Mouse (Mus musculus) embryonic facial prominence, embryonic 15.5 days (tissue): ENCODE results near the gene Gm20388. TPM values are rescaled to one million over a fixed set of nuclear protein-coding genes. Genes with fewer than 3 reads are reported as not detected.

Experiments
- ATAC-seq: fragments of 200-750 bp; cut with Nextera tagmentation; 2 replicates; pipeline ENCODE4 v1.8.0; 2017; ENCODE audit warnings: low read depth, moderate TSS enrichment; ENCODE audit not compliant: insufficient number of reproducible peaks, low FRiP score, low TSS enrichment
- H3K27ac ChIP-seq: fragments of 300-500 bp; sonication (generic); replicated peaks from 2 replicates; pipeline ENCODE4 v1.5.1; 2015; ENCODE audit warnings: mild to moderate bottlenecking, inconsistent platforms
- H3K27me3 ChIP-seq: fragments of 300-500 bp; sonication (generic); 2 replicates; pipeline ENCODE4 v1.6.1; 2015; ENCODE audit warnings: inconsistent platforms
- H3K36me3 ChIP-seq: fragments of 300-500 bp; sonication (generic); 2 replicates; pipeline ENCODE4 v1.6.1; 2015; ENCODE audit warnings: mild to moderate bottlenecking, inconsistent platforms
- H3K4me1 ChIP-seq: fragments of 300-500 bp; sonication (generic); 2 replicates; pipeline ENCODE4 v1.6.1; 2015; ENCODE audit warnings: inconsistent platforms
- H3K4me2 ChIP-seq: fragments of 300-500 bp; sonication (generic); replicated peaks from 2 replicates; pipeline ENCODE4 v1.6.1; 2015; ENCODE audit warnings: mild to moderate bottlenecking, inconsistent platforms
- H3K4me3 ChIP-seq: fragments of 300-500 bp; sonication (generic); replicated peaks from 2 replicates; pipeline ENCODE4 v1.5.1; 2015; ENCODE audit warnings: mild to moderate bottlenecking, inconsistent platforms
- H3K9ac ChIP-seq: fragments of 300-500 bp; sonication (generic); 2 replicates; pipeline ENCODE4 v1.6.1; 2015; ENCODE audit warnings: inconsistent platforms
- H3K9me3 ChIP-seq: fragments of 300-500 bp; sonication (generic); replicated peaks from 2 replicates; pipeline ENCODE4 v1.6.1; 2016; ENCODE audit warnings: inconsistent platforms
- WGBS: fragments of 180-500 bp; shearing (Covaris S2); methylation state at CpG from one replicate; pipeline ENCODE4 v1.1.7; 2015; 5-methylcytosine and 5-hydroxymethylcytosine counted together
- polyA plus RNA-seq: library from polyadenylated mRNA; unstranded; fragments of >200 nt; fragmentation: Nextera tagmentation; extraction: Ambion mirVana; gene quantifications from 2 replicates; pipeline ENCODE4 v1.2.1, GENCODE M21; 2015

Gene Gm20388
- polyA plus RNA-seq, 1 experiment from 2014 or later: 8.0 TPM

GRCm38 (mm10) chr8:122937545-122938053 lies 3027.0 kb downstream of the Gm20388 start:
- 72% methylated on average over 2 of the region's 2 CpGs for WGBS
- H3K27me3 ChIP-seq: no peaks in the 10 kb centered on the region
- ATAC-seq: no peak

GRCm38 (mm10) chr8:122938170-122938569 lies 3027.5 kb downstream of the Gm20388 start:
- no peak overlapping the region for H3K9ac ChIP-seq
- H3K27me3 ChIP-seq: no peaks in the 10 kb centered on the region
- no peak for ATAC-seq
- WGBS: 57% methylated on average over 3 of the region's 3 CpGs
- H3K36me3 ChIP-seq: no peaks in the 10 kb centered on the region
- peaks cover 29% of the 10 kb centered on the region for H3K4me1 ChIP-seq
- H3K4me2 ChIP-seq: no peak overlapping the region
- no peaks in the 10 kb centered on the region for H3K9me3 ChIP-seq
- H3K4me3 ChIP-seq: no peak overlapping the region
- no peak overlapping the region for H3K27ac ChIP-seq

More at GRCm38 (mm10) chr8:122937545-122938053, 3027.0 kb downstream of the Gm20388 start:
- Histone ChIP-seq H3K9me3 (no peaks in the 10 kb centered on the region), H3K4me2 (no peak overlapping the region), H3K9ac (no peak overlapping the region), H3K4me1 (peaks cover 32% of the 10 kb centered on the region), H3K4me3 (no peak overlapping the region), H3K36me3 (no peaks in the 10 kb centered on the region), H3K27ac (no peak overlapping the region)

- Histone ChIP-seq H3K9me3 (no peaks in the 10 kb centered on the region), H3K27ac (no peak overlapping the region), H3K4me2 (no peak overlapping the region), H3K36me3 (no peaks in the 10 kb centered on the region), H3K9ac (no peak overlapping the region), H3K4me1 (peaks cover 29% of the 10 kb centered on the region), H3K27me3 (no peaks in the 10 kb centered on the region), H3K4me3 (no peak overlapping the region)
- 39% methylated on average over 4 of the region's 4 CpGs for WGBS
- ATAC-seq: no peak
These were observed 3027.9 kb downstream of the Gm20388 start for GRCm38 (mm10) chr8:122938591-122938990.

GRCm38 (mm10) chr8:122942803-122943713 lies 3032.4 kb downstream of the Gm20388 start:
- 80% methylated on average over 9 of the region's 9 CpGs for WGBS
- Histone ChIP-seq H3K36me3 (no peaks in the 10 kb centered on the region), H3K4me2 (no peak overlapping the region), H3K4me3 (no peak overlapping the region), H3K27ac (no peak overlapping the region), H3K4me1 (peaks cover 10% of the 10 kb centered on the region), H3K9ac (no peak overlapping the region), H3K27me3 (no peaks in the 10 kb centered on the region), H3K9me3 (no peaks in the 10 kb centered on the region)
- no peak for ATAC-seq

GRCm38 (mm10) chr8:122945775-122946174 lies 3035.1 kb downstream of the Gm20388 start:
- no peak for ATAC-seq
- no peaks in the 10 kb centered on the region for H3K36me3 ChIP-seq
- H3K4me2 ChIP-seq: no peak overlapping the region
- no peak overlapping the region for H3K27ac ChIP-seq
- no peak overlapping the region for H3K9ac ChIP-seq
- H3K9me3 ChIP-seq: no peaks in the 10 kb centered on the region
- WGBS: 72% methylated on average over 2 of the region's 2 CpGs
- H3K27me3 ChIP-seq: no peaks in the 10 kb centered on the region
- no peak overlapping the region for H3K4me3 ChIP-seq
- peaks cover 13% of the 10 kb centered on the region; the same call in 1 of the 2 replicates for H3K4me1 ChIP-seq

GRCm38 (mm10) chr8:122949701-122950100 lies 3039.1 kb downstream of the Gm20388 start:
- H3K4me3 ChIP-seq: no peak overlapping the region
- no peak overlapping the region for H3K27ac ChIP-seq
- 69% methylated on average over 5 of the region's 5 CpGs for WGBS
- H3K27me3 ChIP-seq: no peaks in the 10 kb centered on the region
- no peak for ATAC-seq
- no peaks in the 10 kb centered on the region for H3K9me3 ChIP-seq
- H3K9ac ChIP-seq: no peak overlapping the region
- H3K4me2 ChIP-seq: no peak overlapping the region
- H3K36me3 ChIP-seq: no peaks in the 10 kb centered on the region
- H3K4me1 ChIP-seq: peaks cover 24% of the 10 kb centered on the region

- 84% methylated on average over 5 of the region's 5 CpGs for WGBS
- no peak overlapping the region for H3K9ac ChIP-seq
- no peaks in the 10 kb centered on the region for H3K36me3 ChIP-seq
- no peak for ATAC-seq
- no peak overlapping the region for H3K4me3 ChIP-seq
- H3K9me3 ChIP-seq: no peaks in the 10 kb centered on the region
- H3K27ac ChIP-seq: no peak overlapping the region
- H3K4me1 ChIP-seq: peaks cover 32% of the 10 kb centered on the region
- H3K27me3 ChIP-seq: no peaks in the 10 kb centered on the region
- H3K4me2 ChIP-seq: no peak overlapping the region
These were observed 3040.8 kb downstream of the Gm20388 start for GRCm38 (mm10) chr8:122951456-122951855.

- no peaks in the 10 kb centered on the region for H3K9me3 ChIP-seq
- H3K36me3 ChIP-seq: no peaks in the 10 kb centered on the region
- no peak overlapping the region for H3K9ac ChIP-seq
- no peak overlapping the region for H3K27ac ChIP-seq
- no peak overlapping the region for H3K4me2 ChIP-seq
- peaks cover 43% of the 10 kb centered on the region for H3K4me1 ChIP-seq
- H3K4me3 ChIP-seq: no peak overlapping the region
- 73% methylated on average over 6 of the region's 6 CpGs for WGBS
- no peaks in the 10 kb centered on the region for H3K27me3 ChIP-seq
- ATAC-seq: no peak
These were observed 3042.4 kb downstream of the Gm20388 start for GRCm38 (mm10) chr8:122953028-122953427.

GRCm38 (mm10) chr8:122954090-122954799 lies 3043.6 kb downstream of the Gm20388 start:
- Histone ChIP-seq H3K4me1 (peaks cover 42% of the 10 kb centered on the region), H3K4me3 (no peak overlapping the region), H3K9ac (no peak overlapping the region), H3K9me3 (no peaks in the 10 kb centered on the region), H3K4me2 (no peak overlapping the region), H3K27me3 (no peaks in the 10 kb centered on the region), H3K36me3 (no peaks in the 10 kb centered on the region), H3K27ac (no peak overlapping the region; the same call in 1 of the 2 replicates)
- no peak for ATAC-seq
- 68% methylated on average over 3 of the region's 3 CpGs for WGBS

GRCm38 (mm10) chr8:122955195-122955594 lies 3044.6 kb downstream of the Gm20388 start:
- Histone ChIP-seq H3K4me1 (peaks cover 34% of the 10 kb centered on the region), H3K36me3 (no peaks in the 10 kb centered on the region), H3K9me3 (no peaks in the 10 kb centered on the region), H3K27me3 (no peaks in the 10 kb centered on the region), H3K4me3 (no peak overlapping the region), H3K9ac (no peak overlapping the region), H3K4me2 (no peak overlapping the region), H3K27ac (no peak overlapping the region)
- ATAC-seq: no peak

- 89% methylated on average over 3 of the region's 3 CpGs for WGBS
- no peak for ATAC-seq
- Histone ChIP-seq H3K36me3 (no peaks in the 10 kb centered on the region), H3K4me2 (no peak overlapping the region), H3K4me3 (no peak overlapping the region), H3K4me1 (peaks cover 36% of the 10 kb centered on the region), H3K9me3 (no peaks in the 10 kb centered on the region), H3K27ac (no peak overlapping the region), H3K9ac (no peak overlapping the region), H3K27me3 (no peaks in the 10 kb centered on the region)
These were observed 3045.4 kb downstream of the Gm20388 start for GRCm38 (mm10) chr8:122955997-122956396.
